Mouse (Mus musculus) stomach, postnatal 0 days (tissue): ENCODE measurements at regions not wholly inside any gene's neighbourhood (a gene's known extent, or its start where the extent isn't known, plus 50 kb on each side); places are given as distances from the start of the nearest gene placed in this dataset.

Experiments used
- CTCF ChIP-seq: IDR thresholded peaks from 2 replicates; pipeline ENCODE4 v1.5.1; 2016; ENCODE audit warnings: antibody characterized with exemption, low read depth, mild to moderate bottlenecking, moderate library complexity
- EP300 ChIP-seq: optimal IDR thresholded peaks from 2 replicates; pipeline ENCODE3; 2016; ENCODE audit warnings: antibody characterized with exemption

- TF ChIP-seq CTCF (peak; percentile 44), EP300 (no peak)
Observed at GRCm38 (mm10) chr6:59537025-59537424, 110.9 kb upstream of the Gprin3 start.
